Mouse (Mus musculus) kidney, postnatal 0 days (tissue): Measurements from ENCODE around the gene Arpp21. TPM values are rescaled to one million over a fixed set of nuclear protein-coding genes. Genes with fewer than 3 reads are reported as not detected.
"Not testable (repeated sequence)": the region's sequence is repeated elsewhere in the genome, so short reads cannot be mapped to it uniquely, and the experiment has no call there.

ENCODE experiments used
- ATAC-seq: fragments of 200-750 bp; cut with Nextera tagmentation; replicated peaks from 2 replicates; pipeline ENCODE4 v1.8.0; 2017; ENCODE audit warnings: low read depth, moderate number of reproducible peaks, moderate TSS enrichment, moderate library complexity; ENCODE audit not compliant: low FRiP score
- DNase-seq: peaks from one replicate; pipeline ENCODE4 v3.0.0-alpha.2; 2016; ENCODE audit warnings: low spot score
- H3K27ac ChIP-seq: fragments of 300-500 bp; sonication (generic); 2 replicates; pipeline ENCODE4 v1.5.1; 2014; ENCODE audit warnings: mild to moderate bottlenecking
- H3K27me3 ChIP-seq: fragments of 300-500 bp; sonication (generic); 2 replicates; pipeline ENCODE4 v1.6.1; 2014; ENCODE audit warnings: low read length, mixed read lengths; ENCODE audit not compliant: insufficient read depth
- H3K36me3 ChIP-seq: fragments of 300-500 bp; sonication (generic); 2 replicates; pipeline ENCODE4 v1.6.1; 2014; ENCODE audit warnings: low read length, mixed read lengths; ENCODE audit not compliant: insufficient read depth
- H3K4me1 ChIP-seq: fragments of 300-500 bp; sonication (generic); replicated peaks from 2 replicates; pipeline ENCODE4 v1.6.1; 2014; ENCODE audit warnings: antibody characterized with exemption, low read length, mixed read lengths; ENCODE audit not compliant: insufficient read depth
- H3K4me2 ChIP-seq: fragments of 300-500 bp; sonication (generic); 2 replicates; pipeline ENCODE4 v1.6.1; 2014; ENCODE audit warnings: mild to moderate bottlenecking, low read length, moderate library complexity, mixed read lengths
- H3K4me3 ChIP-seq: fragments of 300-500 bp; sonication (generic); replicated peaks from 2 replicates; pipeline ENCODE4 v1.5.1; 2014; ENCODE audit warnings: low read depth, low read length
- H3K9ac ChIP-seq: fragments of 300-500 bp; sonication (generic); 2 replicates; pipeline ENCODE4 v1.6.1; 2014; ENCODE audit warnings: low read depth, low read length
- H3K9me3 ChIP-seq: fragments of 300-500 bp; sonication (generic); replicated peaks from 2 replicates; pipeline ENCODE4 v1.6.1; 2016; ENCODE audit warnings: low read length, inconsistent platforms, mixed read lengths
- CTCF ChIP-seq: IDR thresholded peaks from 2 replicates; pipeline ENCODE4 v1.5.1; 2016; ENCODE audit warnings: antibody characterized with exemption, low read depth, mild to moderate bottlenecking, moderate library complexity
- WGBS: fragments of 180-500 bp; shearing (Covaris S2); extraction: QIAGEN DNeasy Blood & Tissue Kit; methylation state at CpG from one replicate; pipeline ENCODE4 v1.1.7; 2014; 5-methylcytosine and 5-hydroxymethylcytosine counted together
- polyA plus RNA-seq: library from polyadenylated mRNA; unstranded; fragments of >200 nt; fragmentation: Nextera tagmentation; extraction: Ambion mirVana; gene quantifications from 2 replicates; pipeline ENCODE4 v1.2.1, GENCODE M21; 2015

Arpp21 gene
- polyA plus RNA-seq, 1 experiment from 2014 or later, result 0.63 TPM

DNA sequence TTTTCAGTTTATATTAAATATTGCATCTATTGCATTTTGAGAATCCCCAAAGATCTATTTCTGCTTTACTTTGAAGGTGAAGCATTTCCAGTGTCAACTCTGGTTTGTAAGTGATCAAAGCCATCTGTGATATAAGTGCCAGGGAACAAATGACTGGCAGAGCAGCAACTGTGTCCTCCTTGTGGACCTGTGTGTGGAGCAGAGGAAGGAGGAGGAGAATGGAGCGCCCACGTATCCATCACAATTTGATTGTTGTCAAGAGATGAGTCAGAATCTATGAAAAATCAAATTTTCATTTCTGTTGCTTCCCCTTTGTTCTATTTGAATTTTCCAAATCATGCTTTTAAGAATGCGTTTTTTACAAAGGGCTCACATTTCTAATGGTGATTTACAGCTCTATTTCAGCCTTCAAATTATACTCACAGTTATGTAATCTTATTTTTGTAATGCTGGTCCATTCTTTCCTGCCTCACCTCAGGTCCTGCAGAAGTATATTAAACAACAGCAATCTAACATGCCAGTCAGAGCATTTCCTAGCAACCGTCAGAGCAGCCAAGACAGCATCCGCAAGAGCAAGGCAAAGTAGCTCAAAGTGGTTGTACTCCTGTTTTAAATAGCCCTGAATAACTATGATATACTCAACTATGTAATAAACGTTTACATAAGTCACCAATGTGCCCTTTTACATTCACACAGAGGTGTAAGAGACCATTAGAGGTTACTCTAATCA, 174.9 kb downstream of the Arpp21 start:
- no peak for ATAC-seq
- WGBS, result 69% methylated on average over 6 of the region's 6 CpGs
- H3K4me1 ChIP-seq, result no peaks in the 10 kb centered on the region

DNA sequence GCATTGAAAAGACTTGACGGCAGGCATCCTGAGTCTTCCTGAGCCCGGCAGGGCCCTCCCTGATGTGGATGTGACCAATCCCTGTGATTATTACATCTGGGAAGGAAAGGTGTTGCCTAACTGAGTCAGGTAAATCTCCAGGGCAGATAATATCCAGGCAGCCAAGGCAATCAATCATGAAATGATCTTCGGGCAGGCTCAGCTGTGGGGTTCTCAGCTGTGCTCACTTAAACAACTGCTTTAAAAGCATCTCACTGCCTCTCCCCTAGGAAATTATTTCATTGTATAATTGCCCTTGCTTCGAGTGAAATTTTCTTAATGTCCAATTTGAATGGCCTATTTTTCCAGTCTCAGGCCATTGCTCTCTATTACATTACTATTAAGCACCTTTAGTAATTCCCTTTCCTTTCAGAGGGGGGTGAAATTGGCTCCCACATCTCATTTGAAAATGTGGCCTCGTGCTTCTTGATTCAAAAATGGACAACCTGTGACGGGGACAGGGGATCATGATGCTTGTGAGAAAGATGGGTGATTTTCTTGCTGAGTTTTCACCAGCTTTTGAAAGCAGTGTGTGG, 180.8 kb downstream of the Arpp21 start:
- Histone ChIP-seq H3K27me3 (no peaks in the 10 kb centered on the region), H3K4me2 (no peak overlapping the region), H3K4me3 (no peak overlapping the region), H3K4me1 (no peaks in the 10 kb centered on the region), H3K36me3 (no peaks in the 10 kb centered on the region), H3K9me3 (no peaks in the 10 kb centered on the region), H3K9ac (no peak overlapping the region), H3K27ac (no peak overlapping the region)
- DNase-seq (no peak), ATAC-seq (no peak)
- no peak for TF ChIP-seq CTCF
- WGBS, result 74% methylated on average over 6 of the region's 6 CpGs

More for the DNA sequence above, 174.9 kb downstream of the Arpp21 start:
- no peak for TF ChIP-seq CTCF
- H3K27ac ChIP-seq, result no peak overlapping the region
- no peak overlapping the region for H3K4me2 ChIP-seq
- no peak overlapping the region for H3K4me3 ChIP-seq
- H3K27me3 ChIP-seq, result no peaks in the 10 kb centered on the region
- H3K9me3 ChIP-seq, result no peaks in the 10 kb centered on the region
- H3K9ac ChIP-seq, result no peak overlapping the region
- no peak for DNase-seq
- no peaks in the 10 kb centered on the region for H3K36me3 ChIP-seq

DNA sequence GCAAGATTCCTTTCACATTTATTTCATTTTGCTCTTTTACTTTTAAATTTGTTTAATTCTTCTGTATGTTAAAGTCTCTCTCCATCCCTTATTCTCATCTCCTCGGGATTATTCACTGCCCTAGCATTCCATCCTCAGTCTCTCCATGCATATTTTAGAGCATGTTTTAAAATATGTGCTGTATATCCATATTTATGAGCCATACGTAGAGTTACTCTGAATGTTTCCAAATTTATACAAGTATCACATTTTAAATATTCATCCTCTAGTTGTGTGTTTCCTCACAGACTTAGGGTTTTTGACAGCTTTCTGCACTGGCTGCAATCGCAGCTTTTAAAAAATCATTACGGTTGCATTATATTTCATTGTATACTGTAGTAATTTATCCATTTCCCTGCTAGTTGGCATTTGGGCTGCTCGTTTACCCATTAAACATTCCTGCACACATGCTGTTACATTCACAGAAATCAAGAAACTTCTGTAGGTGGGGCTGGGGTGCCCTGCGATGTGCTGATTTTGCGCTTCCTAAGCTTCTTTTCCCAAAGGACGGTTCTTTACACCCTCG, 187.8 kb downstream of the Arpp21 start:
- Histone ChIP-seq H3K27me3 (no peaks in the 10 kb centered on the region), H3K36me3 (no peaks in the 10 kb centered on the region), H3K4me2 (no peak overlapping the region), H3K9me3 (no peaks in the 10 kb centered on the region), H3K9ac (no peak overlapping the region), H3K27ac (no peak overlapping the region), H3K4me3 (no peak overlapping the region), H3K4me1 (no peaks in the 10 kb centered on the region)
- ATAC-seq (no peak), DNase-seq (no peak)
- WGBS, result 87% methylated on average over 9 of the region's 9 CpGs
- TF ChIP-seq CTCF, result no peak

DNA sequence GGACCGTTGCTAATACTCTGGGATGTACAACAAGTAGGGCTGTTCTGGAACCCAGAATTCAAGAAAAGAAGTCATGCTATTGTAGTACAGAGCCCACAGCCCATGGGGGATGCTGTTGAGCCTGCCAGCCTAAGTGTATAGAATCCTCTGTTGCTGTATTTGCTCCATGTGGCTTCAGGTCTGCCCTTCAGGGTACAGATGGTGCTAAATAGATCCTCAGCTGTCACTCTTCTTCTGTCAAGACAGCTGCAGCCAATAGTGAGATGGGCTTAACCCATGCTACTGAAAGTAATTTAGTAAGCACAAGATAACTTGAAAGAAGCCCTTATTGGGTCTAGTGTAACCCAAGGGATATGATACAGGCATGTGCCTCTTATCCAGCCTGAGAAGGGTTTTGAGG, 195.2 kb downstream of the Arpp21 start:
- H3K27ac ChIP-seq, result no peak overlapping the region
- H3K4me1 ChIP-seq, result no peaks in the 10 kb centered on the region
- WGBS, result 89% methylated on average over 1 of the region's 1 CpGs
- DNase-seq, result no peak
- ATAC-seq, result no peak
- H3K9me3 ChIP-seq, result no peaks in the 10 kb centered on the region
- no peak overlapping the region for H3K4me3 ChIP-seq
- H3K4me2 ChIP-seq, result no peak overlapping the region
- H3K27me3 ChIP-seq, result no peaks in the 10 kb centered on the region
- H3K36me3 ChIP-seq, result no peaks in the 10 kb centered on the region
- H3K9ac ChIP-seq, result no peak overlapping the region
- no peak for TF ChIP-seq CTCF

DNA sequence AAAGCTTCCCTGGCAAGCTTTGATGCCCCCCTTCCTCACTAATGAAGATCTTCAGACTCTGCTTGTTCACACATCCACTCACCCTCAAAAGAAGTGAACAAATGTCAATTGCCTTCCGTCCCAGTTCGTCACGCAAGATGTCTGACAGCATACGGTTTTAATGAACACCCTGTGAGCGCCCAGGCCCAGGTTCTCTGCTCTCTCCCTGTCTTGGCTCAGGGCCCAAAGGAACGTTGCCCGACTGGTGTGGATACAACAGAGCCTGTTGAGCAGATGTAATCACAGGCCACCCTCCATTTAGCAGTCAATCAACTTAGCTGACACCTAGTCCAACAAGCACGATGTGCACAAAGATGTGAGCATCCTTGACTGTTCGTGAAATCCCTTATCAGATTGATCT, 198.0 kb downstream of the Arpp21 start:
- no peak for DNase-seq
- H3K4me1 ChIP-seq, result no peaks in the 10 kb centered on the region
- no peak overlapping the region for H3K9ac ChIP-seq
- no peak overlapping the region for H3K27ac ChIP-seq
- ATAC-seq, result no peak
- H3K9me3 ChIP-seq, result no peaks in the 10 kb centered on the region
- H3K4me2 ChIP-seq, result no peak overlapping the region
- no peaks in the 10 kb centered on the region for H3K36me3 ChIP-seq
- WGBS, result 39% methylated on average over 9 of the region's 9 CpGs
- TF ChIP-seq CTCF, result no peak
- no peak overlapping the region for H3K4me3 ChIP-seq
- H3K27me3 ChIP-seq, result no peaks in the 10 kb centered on the region

- not testable (repeated sequence) for H3K4me2 ChIP-seq, H3K27me3 ChIP-seq, H3K9ac ChIP-seq, H3K9me3 ChIP-seq, ATAC-seq, H3K4me1 ChIP-seq, H3K27ac ChIP-seq, DNase-seq, H3K4me3 ChIP-seq, H3K36me3 ChIP-seq
- 21% methylated on average over 3 of the region's 10 CpGs for WGBS
Observed at GRCm38 (mm10) chr9:112033840-112034239, 201.9 kb downstream of the Arpp21 start.
